Mouse (Mus musculus) cortical plate, adult 2 months (tissue): ENCODE results near the gene Eno2. TPM values are rescaled to one million over a fixed set of nuclear protein-coding genes. Genes with fewer than 3 reads are reported as not detected.
A peak's percentile ranks its signal among the peaks of the same experiment; 100 is the strongest.

Experiments used
- H3K27ac ChIP-seq: fragments of 200-500 bp; 2 replicates; pipeline ENCODE4 v1.5.1; 2012; ENCODE audit warnings: low read length, control low read depth, inconsistent platforms; ENCODE audit not compliant: insufficient read depth
- H3K4me1 ChIP-seq: fragments of 200-500 bp; 2 replicates; pipeline ENCODE4 v1.6.1; 2011; ENCODE audit warnings: low read length; ENCODE audit not compliant: control insufficient read depth, insufficient read depth
- H3K4me3 ChIP-seq: fragments of 200-500 bp; 2 replicates; pipeline ENCODE4 v1.5.1; 2011; ENCODE audit warnings: mild to moderate bottlenecking, low read length, control low read depth; ENCODE audit not compliant: insufficient read depth
- CTCF ChIP-seq: fragments of 200-500 bp; IDR thresholded peaks from 2 replicates; pipeline ENCODE4 v1.5.1; 2011; ENCODE audit warnings: mild to moderate bottlenecking, control low read depth, low read length; ENCODE audit not compliant: insufficient read depth; ENCODE audit errors: extremely low read depth
- POLR2A ChIP-seq: fragments of 200-500 bp; IDR thresholded peaks from 2 replicates; pipeline ENCODE4 v1.6.1; 2011; ENCODE audit warnings: mild to moderate bottlenecking, low read length, control low read depth; ENCODE audit not compliant: insufficient read depth; ENCODE audit errors: extremely low read depth
- polyA plus RNA-seq: library from polyadenylated mRNA; depleted of rRNA; stranded (reverse); fragments of >200 nt; gene quantifications from 2 replicates; pipeline ENCODE4 v1.2.3, GENCODE M21; 2012; rRNA removed

Gene Eno2
- polyA plus RNA-seq, 1 experiment = 741 TPM

- H3K4me3 ChIP-seq = no peak overlapping the region
- peak; percentile 52 for TF ChIP-seq CTCF
- no peak for TF ChIP-seq POLR2A
- H3K27ac ChIP-seq = no peak overlapping the region
- peaks cover 4% of the 10 kb centered on the region; the same call in 1 of the 2 replicates for H3K4me1 ChIP-seq
Observed at GRCm38 (mm10) chr6:124716864-124717490, 52.5 kb downstream of the Eno2 start.

GRCm38 (mm10) chr6:124712918-124713317 is 56.6 kb downstream of the Eno2 start:
- TF ChIP-seq POLR2A (no peak), CTCF (no peak)
- H3K27ac ChIP-seq = no peak overlapping the region
- peaks cover 4% of the 10 kb centered on the region; the same call in 1 of the 2 replicates for H3K4me1 ChIP-seq
- peak overlapping the region; percentile 68 for H3K4me3 ChIP-seq

DNA sequence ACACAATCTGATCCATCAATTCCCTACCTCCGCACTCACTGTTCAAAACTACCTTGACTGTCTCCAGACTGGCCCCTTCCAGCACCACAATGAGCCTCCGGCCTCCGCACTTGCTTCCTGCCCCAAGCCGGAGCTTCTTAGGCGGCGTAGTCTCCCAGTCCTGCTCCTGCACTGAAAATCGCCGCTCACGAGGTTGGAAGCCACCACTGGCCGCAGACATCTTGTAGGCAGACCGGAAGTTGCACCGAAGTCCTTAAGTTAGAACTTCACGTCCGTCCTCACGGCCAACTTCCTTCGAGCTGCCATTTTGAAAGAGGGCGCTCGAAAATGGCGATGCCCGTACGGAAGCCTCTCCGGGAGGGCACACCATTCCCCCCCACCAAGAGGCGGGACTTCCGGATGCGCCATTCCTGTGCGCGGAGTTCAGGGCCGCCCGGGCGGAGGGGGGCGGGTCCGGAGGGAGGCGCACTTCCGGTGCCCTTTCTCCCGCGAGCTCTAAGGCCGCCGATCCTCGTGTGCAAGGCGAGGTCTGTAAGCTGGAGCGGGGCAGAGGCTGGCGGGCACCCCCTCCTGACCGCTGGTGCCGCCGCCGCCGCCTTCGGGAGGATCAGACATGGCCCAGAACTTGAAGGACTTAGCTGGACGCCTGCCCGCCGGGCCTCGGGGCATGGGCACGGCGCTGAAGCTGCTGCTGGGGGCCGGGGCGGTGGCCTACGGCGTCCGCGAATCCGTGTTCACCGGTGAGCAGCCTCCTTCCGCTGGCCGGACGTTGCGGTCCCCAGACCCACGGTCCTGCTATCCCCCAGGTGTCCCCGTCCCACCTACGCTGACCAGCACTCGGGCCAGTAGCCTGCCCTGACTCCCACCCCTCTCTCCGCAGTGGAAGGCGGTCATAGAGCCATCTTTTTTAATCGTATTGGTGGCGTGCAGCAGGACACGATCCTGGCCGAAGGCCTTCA is 57.4 kb downstream of the Eno2 start, which contains the start of the genes Emg1 and Phb2:
Gene Emg1 (minus strand): TSS at position 355 of the 959 bp plus-strand sequence.
Gene Phb2 (plus strand): TSS at position 513 of the 959 bp plus-strand sequence.
- TF ChIP-seq CTCF (no peak), POLR2A (peak; percentile 53)
- 0 out of 2 replicates have a peak within 1 kb of the TSS, but pooled peaks have one; percentile 28 for H3K27ac ChIP-seq
- H3K4me1 ChIP-seq = peaks cover 4% of the 10 kb centered on the region; the same call in 1 of the 2 replicates
- H3K4me3 ChIP-seq = peak within 1 kb of the TSS; percentile 68

Other genes with a start within 250 kb of the Eno2 start
- gene C1s1, start 227.3 kb downstream of the Eno2 start, polyA plus RNA-seq = 4.0 and 4.4 TPM in 2 replicates
- not detected in 2 replicates for gene C1rb, start 199.4 kb downstream of the Eno2 start, polyA plus RNA-seq
- gene C1s2, start 133.6 kb downstream of the Eno2 start, polyA plus RNA-seq = 0.29 and 0.34 TPM in 2 replicates
- 45.3 and 47.6 TPM in 2 replicates for gene Lpcat3, start 106.6 kb downstream of the Eno2 start, polyA plus RNA-seq
- 57.3 and 58.3 TPM in 2 replicates for gene Emg1, start 57.5 kb downstream of the Eno2 start, polyA plus RNA-seq
- gene Phb2, start 57.3 kb downstream of the Eno2 start, polyA plus RNA-seq = 104 and 105 TPM in 2 replicates
- gene Ptpn6, start 31.0 kb downstream of the Eno2 start, polyA plus RNA-seq = 6.3 and 6.5 TPM in 2 replicates
- 340 and 352 TPM in 2 replicates for gene Grcc10, start 28.3 kb downstream of the Eno2 start, polyA plus RNA-seq
- not detected in 2 replicates for gene Gm45234, start 13.7 kb downstream of the Eno2 start, polyA plus RNA-seq
- gene Atn1, start 13.1 kb downstream of the Eno2 start, polyA plus RNA-seq = 60.7 and 63.3 TPM in 2 replicates
- 2.4 and 5.0 TPM in 2 replicates for gene Lrrc23, start 10.1 kb upstream of the Eno2 start, polyA plus RNA-seq
- 4.4 and 4.8 TPM in 2 replicates for gene Spsb2, start 39.0 kb upstream of the Eno2 start, polyA plus RNA-seq
- 1,059 and 1,064 TPM in 2 replicates for gene Tpi1, start 44.6 kb upstream of the Eno2 start, polyA plus RNA-seq
- 151 and 152 TPM in 2 replicates for gene Usp5, start 59.8 kb upstream of the Eno2 start, polyA plus RNA-seq
- gene Cdca3, start 59.9 kb upstream of the Eno2 start, polyA plus RNA-seq = 2.3 and 2.4 TPM in 2 replicates
- gene Gnb3, start 70.6 kb upstream of the Eno2 start, polyA plus RNA-seq = 0.17 and 0.25 TPM in 2 replicates
- 59.6 and 66.5 TPM in 2 replicates for gene P3h3, start 88.1 kb upstream of the Eno2 start, polyA plus RNA-seq
- 163 and 187 TPM in 2 replicates for gene Gpr162, start 94.3 kb upstream of the Eno2 start, polyA plus RNA-seq
- 1.1 and 4.7 TPM in 2 replicates for gene Cd4, start 118.5 kb upstream of the Eno2 start, polyA plus RNA-seq
- 5.1 and 6.5 TPM in 2 replicates for gene Lag3, start 142.0 kb upstream of the Eno2 start, polyA plus RNA-seq
- gene Ptms, start 150.4 kb upstream of the Eno2 start, polyA plus RNA-seq = 1,375 and 1,380 TPM in 2 replicates
- 732 and 737 TPM in 2 replicates for gene Mlf2, start 161.7 kb upstream of the Eno2 start, polyA plus RNA-seq
- 279 and 280 TPM in 2 replicates for gene Cops7a, start 195.9 kb upstream of the Eno2 start, polyA plus RNA-seq
- 157 and 164 TPM in 2 replicates for gene Pianp, start 227.0 kb upstream of the Eno2 start, polyA plus RNA-seq
- gene Zfp384, start 239.5 kb upstream of the Eno2 start, polyA plus RNA-seq = 46.9 and 51.6 TPM in 2 replicates